Mouse (Mus musculus) neural tube, embryonic 14.5 days (tissue): ENCODE measurements around the gene Pik3ap1. TPM values are rescaled to one million over a fixed set of nuclear protein-coding genes. Genes with fewer than 3 reads are reported as not detected.
A peak's percentile ranks its signal among the peaks of the same experiment; 100 is the strongest.

Source experiments
- ATAC-seq: fragments of 200-750 bp; cut with Nextera tagmentation; 2 replicates; pipeline ENCODE4 v1.8.0; 2017; ENCODE audit warnings: low read depth, mild to moderate bottlenecking, moderate TSS enrichment, moderate library complexity
- H3K27ac ChIP-seq: fragments of 300-500 bp; sonication (generic); 2 replicates; pipeline ENCODE4 v1.5.1; 2014; ENCODE audit warnings: low read depth, mild to moderate bottlenecking, control low read depth, low read length, moderate library complexity, mixed read lengths
- H3K27me3 ChIP-seq: fragments of 300-500 bp; sonication (generic); 2 replicates; pipeline ENCODE4 v1.6.1; 2014; ENCODE audit warnings: low read length; ENCODE audit not compliant: control insufficient read depth, insufficient read depth
- H3K36me3 ChIP-seq: fragments of 300-500 bp; sonication (generic); 2 replicates; pipeline ENCODE4 v1.6.1; 2014; ENCODE audit warnings: low read length, mixed read lengths; ENCODE audit not compliant: control insufficient read depth, insufficient read depth
- H3K4me1 ChIP-seq: fragments of 300-500 bp; sonication (generic); 2 replicates; pipeline ENCODE4 v1.6.1; 2014; ENCODE audit warnings: low read length; ENCODE audit not compliant: control insufficient read depth, insufficient read depth
- H3K4me2 ChIP-seq: fragments of 300-500 bp; sonication (generic); 2 replicates; pipeline ENCODE4 v1.6.1; 2014; ENCODE audit warnings: mild to moderate bottlenecking, low read depth, low read length, control low read depth
- H3K4me3 ChIP-seq: fragments of 300-500 bp; sonication (generic); 2 replicates; pipeline ENCODE4 v1.5.1; 2014; ENCODE audit warnings: low read depth, low read length, control low read depth, mixed read lengths
- H3K9ac ChIP-seq: fragments of 300-500 bp; sonication (generic); replicated peaks from 2 replicates; pipeline ENCODE4 v1.6.1; 2014; ENCODE audit warnings: low read depth, mild to moderate bottlenecking, control low read depth, low read length, mixed read lengths
- H3K9me3 ChIP-seq: fragments of 300-500 bp; sonication (generic); 2 replicates; pipeline ENCODE4 v1.6.1; 2016; ENCODE audit warnings: low read length; ENCODE audit not compliant: control insufficient read depth
- WGBS: fragments of 180-500 bp; shearing (Covaris S2); extraction: QIAGEN DNeasy Blood & Tissue Kit; methylation state at CpG from one replicate; pipeline ENCODE4 v1.1.7; 2014; 5-methylcytosine and 5-hydroxymethylcytosine counted together
- polyA plus RNA-seq: library from polyadenylated mRNA; unstranded; fragments of >200 nt; fragmentation: Nextera tagmentation; extraction: Ambion mirVana; gene quantifications from 2 replicates; pipeline ENCODE4 v1.2.1, GENCODE M21; 2014

Pik3ap1 gene
- polyA plus RNA-seq, 1 experiment from 2014 or later, result 0.88 TPM

DNA sequence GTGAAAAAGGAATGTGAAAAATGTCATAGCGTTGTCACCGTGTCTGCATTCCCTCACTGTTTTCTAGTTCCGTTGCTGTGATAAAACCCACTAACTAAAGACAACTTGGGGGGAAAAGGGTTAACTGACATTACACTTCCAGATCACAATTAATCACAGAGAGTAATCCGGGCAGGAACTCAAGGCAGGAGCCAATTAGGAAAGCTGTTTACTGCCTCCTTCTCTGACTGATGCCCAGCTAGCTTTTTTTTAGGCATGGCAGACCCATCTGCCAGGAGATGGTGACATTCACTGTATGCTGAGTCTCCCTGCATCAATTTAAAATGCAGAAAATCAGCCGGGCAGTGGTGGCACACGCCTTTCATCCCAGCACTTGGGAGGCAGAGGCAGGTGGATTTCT, 4.4 kb upstream of the Pik3ap1 start:
- Histone ChIP-seq H3K27me3 (peaks cover 6% of the 10 kb centered on the region; the same call in 1 of the 2 replicates), H3K27ac (no peak overlapping the region), H3K36me3 (no peaks in the 10 kb centered on the region), H3K9ac (no peak overlapping the region), H3K9me3 (no peaks in the 10 kb centered on the region), H3K4me3 (no peak overlapping the region), H3K4me2 (no peak overlapping the region), H3K4me1 (0 out of 2 replicates have a peak, but pooled peaks cover 4% of the 10 kb centered on the region)
- no peak for ATAC-seq
- WGBS, result 57% methylated on average over 6 of the region's 6 CpGs

- no peaks in the 10 kb centered on the region for H3K9me3 ChIP-seq
- no peak overlapping the region for H3K4me3 ChIP-seq
- H3K4me2 ChIP-seq, result no peak overlapping the region
- WGBS, result 95% methylated on average over 7 of the region's 7 CpGs
- peaks cover 6% of the 10 kb centered on the region; the same call in 1 of the 2 replicates for H3K27me3 ChIP-seq
- no peak for ATAC-seq
- no peak overlapping the region for H3K9ac ChIP-seq
- no peaks in the 10 kb centered on the region for H3K36me3 ChIP-seq
- H3K4me1 ChIP-seq, result 0 out of 2 replicates have a peak, but pooled peaks cover 4% of the 10 kb centered on the region
- H3K27ac ChIP-seq, result no peak overlapping the region
Observed at GRCm38 (mm10) chr19:41388242-41388641, 3.3 kb upstream of the Pik3ap1 start.

- H3K4me3 ChIP-seq, result no peak overlapping the region
- H3K27ac ChIP-seq, result no peak overlapping the region
- H3K4me2 ChIP-seq, result no peak overlapping the region
- no peak overlapping the region for H3K9ac ChIP-seq
- 85% methylated on average over 2 of the region's 2 CpGs for WGBS
- no peaks in the 10 kb centered on the region for H3K9me3 ChIP-seq
- ATAC-seq, result no peak
- H3K4me1 ChIP-seq, result 0 out of 2 replicates have a peak, but pooled peaks cover 4% of the 10 kb centered on the region
- peaks cover 6% of the 10 kb centered on the region; the same call in 1 of the 2 replicates for H3K27me3 ChIP-seq
- no peaks in the 10 kb centered on the region for H3K36me3 ChIP-seq
Observed at GRCm38 (mm10) chr19:41387262-41387661, 2.4 kb upstream of the Pik3ap1 start.

DNA sequence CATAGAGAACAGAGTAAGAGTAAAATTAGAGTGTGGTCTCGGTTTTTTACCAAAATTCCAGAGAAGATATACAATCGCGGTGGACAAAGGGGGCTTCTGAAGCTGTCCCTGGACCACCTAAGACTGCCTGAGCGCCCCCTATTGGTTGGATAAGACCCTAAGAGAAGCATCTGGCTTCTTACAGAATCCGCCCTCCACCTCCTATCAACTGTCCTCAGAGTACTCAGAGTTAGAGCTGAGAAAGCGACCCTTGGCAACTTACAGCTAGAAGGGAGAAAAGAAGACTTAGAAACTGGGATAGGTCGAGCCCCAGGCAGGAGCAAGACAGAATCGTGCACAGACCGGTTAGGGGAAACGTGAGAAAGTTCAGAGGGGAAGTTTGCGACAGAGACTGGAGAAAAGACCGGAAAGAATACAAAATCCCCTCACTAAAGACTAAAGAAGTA, 473 bp downstream of the Pik3ap1 start:
- Histone ChIP-seq H3K27me3 (peaks cover 6% of the 10 kb centered on the region; the same call in 1 of the 2 replicates), H3K4me3 (peak overlapping the region; percentile 38), H3K27ac (no peak overlapping the region), H3K9ac (0 out of 2 replicates have a peak overlapping the region, but pooled peaks have one; percentile 41), H3K36me3 (no peaks in the 10 kb centered on the region), H3K4me1 (0 out of 2 replicates have a peak, but pooled peaks cover 4% of the 10 kb centered on the region), H3K9me3 (no peaks in the 10 kb centered on the region), H3K4me2 (peak overlapping the region; percentile 92)
- WGBS, result 14% methylated on average over 12 of the region's 12 CpGs
- ATAC-seq, result no peak

DNA sequence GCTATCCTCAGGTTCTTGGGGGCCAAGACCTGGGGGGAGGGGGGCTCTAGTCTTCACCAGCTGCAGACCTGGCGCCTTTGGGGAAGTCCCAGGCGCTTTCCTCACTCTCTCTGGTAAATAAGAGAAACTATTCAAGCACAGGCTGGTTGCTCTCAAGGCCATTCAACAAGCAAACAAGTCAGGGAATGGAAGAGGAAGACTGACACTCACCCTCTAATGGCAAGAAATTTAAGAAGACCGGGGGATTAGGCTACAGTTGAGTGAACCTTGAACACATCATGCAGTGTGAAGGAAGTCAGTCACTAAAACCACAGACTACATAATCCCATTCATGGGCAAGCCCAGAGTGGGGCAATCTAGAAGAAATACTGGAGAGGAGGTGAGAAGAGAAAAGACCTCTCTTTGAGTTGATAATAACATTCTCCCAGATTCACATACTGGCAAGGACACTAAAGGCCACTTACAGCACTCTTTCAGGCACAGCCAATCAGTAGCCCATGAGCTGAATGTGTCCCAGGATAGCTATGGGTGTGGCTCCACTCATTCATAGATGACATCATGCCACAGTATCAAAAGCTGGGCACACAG, 2.4 kb downstream of the Pik3ap1 start:
- H3K27me3 ChIP-seq, result peaks cover 6% of the 10 kb centered on the region; the same call in 1 of the 2 replicates
- no peak for ATAC-seq
- H3K4me2 ChIP-seq, result no peak overlapping the region
- H3K27ac ChIP-seq, result no peak overlapping the region
- H3K4me3 ChIP-seq, result no peak overlapping the region
- 0 out of 2 replicates have a peak, but pooled peaks cover 4% of the 10 kb centered on the region for H3K4me1 ChIP-seq
- no peak overlapping the region for H3K9ac ChIP-seq
- 90% methylated on average over 3 of the region's 3 CpGs for WGBS
- H3K36me3 ChIP-seq, result no peaks in the 10 kb centered on the region
- no peaks in the 10 kb centered on the region for H3K9me3 ChIP-seq

DNA sequence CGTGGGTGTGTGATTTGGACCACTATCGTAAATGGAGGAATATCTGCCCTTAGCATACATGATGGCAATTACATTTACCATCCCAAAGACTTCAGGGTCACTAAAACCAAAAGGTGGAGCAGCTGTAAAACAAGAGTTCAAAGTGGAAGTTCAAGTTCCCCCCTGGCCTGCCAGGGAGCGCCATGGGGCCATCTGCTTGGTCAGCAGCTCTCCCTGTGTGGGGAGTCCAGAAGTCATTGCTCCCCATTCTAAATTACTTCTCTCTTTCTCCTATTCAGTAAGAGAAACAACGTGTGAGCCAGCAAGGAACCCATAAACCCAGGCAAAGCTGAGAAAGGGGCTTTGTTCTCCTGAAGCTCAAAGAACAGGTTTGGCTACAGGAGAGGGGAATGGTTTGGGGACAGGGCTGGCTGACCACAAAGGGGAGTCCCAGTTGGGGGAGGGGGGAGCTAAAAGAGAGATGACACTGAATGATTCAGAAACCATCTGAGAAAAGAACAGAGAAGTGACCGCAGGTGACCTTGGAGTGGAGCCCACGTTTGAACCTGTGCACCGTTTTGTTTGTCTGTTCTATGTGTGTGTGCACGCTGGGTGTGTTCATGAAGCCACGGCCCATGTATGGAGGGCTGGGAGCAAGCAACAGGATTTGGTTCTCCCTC, 3.2 kb downstream of the Pik3ap1 start:
- Histone ChIP-seq H3K9me3 (no peaks in the 10 kb centered on the region), H3K4me3 (no peak overlapping the region), H3K4me2 (no peak overlapping the region), H3K36me3 (no peaks in the 10 kb centered on the region), H3K9ac (no peak overlapping the region), H3K4me1 (0 out of 2 replicates have a peak, but pooled peaks cover 4% of the 10 kb centered on the region), H3K27me3 (peaks cover 6% of the 10 kb centered on the region; the same call in 1 of the 2 replicates), H3K27ac (no peak overlapping the region)
- WGBS, result 67% methylated on average over 9 of the region's 9 CpGs
- ATAC-seq, result no peak

DNA sequence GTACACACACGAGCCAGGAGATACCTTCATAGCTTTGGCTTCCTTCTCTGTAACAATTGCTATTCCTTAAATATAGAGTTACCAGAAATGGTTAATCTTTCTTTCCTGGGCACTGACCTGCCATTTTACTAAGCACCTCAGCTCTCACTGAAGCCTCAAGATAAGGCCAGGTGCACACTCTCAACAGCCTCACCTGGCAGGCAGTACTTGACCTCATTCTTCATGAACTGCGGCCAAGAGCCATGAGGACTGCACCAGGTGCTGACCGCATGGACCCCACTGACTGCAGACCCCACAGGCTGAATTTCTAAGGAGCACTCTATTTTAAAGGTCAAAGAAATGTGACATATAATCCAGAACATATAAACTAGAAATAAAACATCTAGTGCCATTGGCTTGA, 5.7 kb downstream of the Pik3ap1 start:
- no peaks in the 10 kb centered on the region for H3K36me3 ChIP-seq
- no peak overlapping the region for H3K4me3 ChIP-seq
- H3K9ac ChIP-seq, result no peak overlapping the region
- H3K4me2 ChIP-seq, result no peak overlapping the region
- H3K4me1 ChIP-seq, result no peaks in the 10 kb centered on the region
- no peak for ATAC-seq
- H3K27me3 ChIP-seq, result no peaks in the 10 kb centered on the region
- 95% methylated on average over 3 of the region's 3 CpGs for WGBS
- H3K27ac ChIP-seq, result no peak overlapping the region
- H3K9me3 ChIP-seq, result no peaks in the 10 kb centered on the region

- ATAC-seq, result no peak
Observed at GRCm38 (mm10) chr19:41375791-41376190, 9.1 kb downstream of the Pik3ap1 start.

GRCm38 (mm10) chr19:41375096-41375495, 9.8 kb downstream of the Pik3ap1 start:
- no peaks in the 10 kb centered on the region for H3K4me1 ChIP-seq
- no peaks in the 10 kb centered on the region for H3K9me3 ChIP-seq
- no peaks in the 10 kb centered on the region for H3K36me3 ChIP-seq
- WGBS, result 89% methylated on average over 1 of the region's 1 CpGs
- no peak overlapping the region for H3K27ac ChIP-seq
- no peak overlapping the region for H3K4me2 ChIP-seq
- H3K4me3 ChIP-seq, result no peak overlapping the region
- no peak for ATAC-seq
- no peaks in the 10 kb centered on the region for H3K27me3 ChIP-seq
- H3K9ac ChIP-seq, result no peak overlapping the region

More at GRCm38 (mm10) chr19:41375791-41376190, 9.1 kb downstream of the Pik3ap1 start:
- 87% methylated on average over 21 of the region's 21 CpGs for WGBS
- Histone ChIP-seq H3K9ac (no peak overlapping the region), H3K27ac (no peak overlapping the region), H3K4me3 (no peak overlapping the region), H3K36me3 (no peaks in the 10 kb centered on the region), H3K9me3 (no peaks in the 10 kb centered on the region), H3K4me1 (no peaks in the 10 kb centered on the region), H3K27me3 (no peaks in the 10 kb centered on the region), H3K4me2 (no peak overlapping the region)
